Mouse (Mus musculus): Measurements from ENCODE around the gene Prdx5. TPM values are rescaled to one million over a fixed set of nuclear protein-coding genes. Genes with fewer than 3 reads are reported as not detected.

Prdx5 gene
- polyA plus RNA-seq, 1 experiment from 2014 or later, result 276 TPM

- DNase-seq (ENCODE audit: low spot score), result no peak
These were observed 27.9 kb upstream of the Prdx5 start for GRCm38 (mm10) chr19:6937541-6938465.

GRCm38 (mm10) chr19:6936299-6936698 is 26.4 kb upstream of the Prdx5 start:
- DNase-seq (ENCODE audit: low spot score), result peak; percentile 52

GRCm38 (mm10) chr19:6934195-6934977 is 24.5 kb upstream of the Prdx5 start, which contains the start of gene Kcnk4:
Gene Kcnk4 (minus strand): TSS chr19:6934515.
- DNase-seq (ENCODE audit: low spot score), result no peak

DNA sequence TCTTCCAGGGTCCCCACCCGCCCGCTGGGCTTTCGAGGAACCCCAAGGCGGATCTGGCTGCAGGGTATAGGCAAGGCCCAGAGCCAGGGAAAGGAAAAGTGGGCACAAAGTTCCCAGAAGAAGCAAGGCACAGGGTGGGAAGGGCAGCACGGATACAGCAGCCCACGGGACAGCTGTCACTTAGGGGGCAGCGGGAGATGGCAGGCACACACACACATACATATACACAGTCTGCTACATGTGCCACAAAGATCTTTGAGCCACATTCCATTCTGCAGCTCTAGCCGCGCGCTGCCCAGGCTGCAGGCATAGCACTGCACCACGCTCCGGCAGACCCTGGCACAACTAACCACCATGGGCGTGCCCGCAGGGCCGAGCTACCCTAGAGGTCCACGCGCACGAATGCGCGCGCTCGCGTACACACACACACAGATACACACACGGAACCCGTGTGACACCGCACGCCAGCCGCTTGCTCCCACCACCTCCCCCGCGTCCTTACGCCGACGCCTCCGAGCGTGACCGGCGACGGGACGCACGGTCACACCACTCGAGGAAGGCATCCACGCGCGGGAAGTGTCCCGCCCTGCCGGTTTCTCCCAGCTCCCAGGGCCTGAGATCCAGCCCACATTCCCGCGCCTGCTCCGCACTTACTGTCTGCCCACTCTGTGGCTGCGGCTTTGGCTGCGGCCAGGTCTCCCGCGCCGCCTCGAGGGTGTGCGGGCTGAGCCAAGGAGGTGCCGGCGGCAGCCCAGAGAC is 23.7 kb upstream of the Prdx5 start:
- no peak for DNase-seq (ENCODE audit: low spot score)

GRCm38 (mm10) chr19:6933102-6933435 is 23.2 kb upstream of the Prdx5 start:
- DNase-seq (ENCODE audit: low spot score), result no peak

GRCm38 (mm10) chr19:6932018-6932417 is 22.1 kb upstream of the Prdx5 start:
- no peak for DNase-seq (ENCODE audit: low spot score)

- no peak for DNase-seq (ENCODE audit: low spot score)
These were observed 21.1 kb upstream of the Prdx5 start for GRCm38 (mm10) chr19:6931002-6931401.

DNA sequence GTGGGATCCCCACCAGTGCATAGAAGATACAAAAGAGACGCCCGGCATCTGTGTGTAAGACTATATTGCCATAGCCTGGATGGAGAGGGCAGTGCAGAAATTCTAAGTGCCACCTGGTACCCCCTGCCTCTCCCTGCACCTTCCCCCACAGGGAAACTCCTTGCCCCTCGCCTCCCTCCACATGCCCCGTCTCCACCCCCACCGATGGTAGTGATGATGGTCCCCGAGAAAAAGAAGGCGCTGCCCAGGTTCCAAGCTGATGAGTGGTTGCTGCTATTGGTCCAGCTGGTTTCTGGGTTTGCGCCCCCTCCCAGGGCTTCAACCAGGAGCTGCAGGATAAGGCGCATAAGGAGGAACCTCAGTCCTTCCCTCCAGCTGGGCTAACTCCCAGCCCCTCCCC is 18.2 kb upstream of the Prdx5 start:
- no peak for DNase-seq (ENCODE audit: low spot score)

GRCm38 (mm10) chr19:6926559-6927255 is 16.8 kb upstream of the Prdx5 start:
- DNase-seq (ENCODE audit: low spot score), result peak; percentile 31

DNA sequence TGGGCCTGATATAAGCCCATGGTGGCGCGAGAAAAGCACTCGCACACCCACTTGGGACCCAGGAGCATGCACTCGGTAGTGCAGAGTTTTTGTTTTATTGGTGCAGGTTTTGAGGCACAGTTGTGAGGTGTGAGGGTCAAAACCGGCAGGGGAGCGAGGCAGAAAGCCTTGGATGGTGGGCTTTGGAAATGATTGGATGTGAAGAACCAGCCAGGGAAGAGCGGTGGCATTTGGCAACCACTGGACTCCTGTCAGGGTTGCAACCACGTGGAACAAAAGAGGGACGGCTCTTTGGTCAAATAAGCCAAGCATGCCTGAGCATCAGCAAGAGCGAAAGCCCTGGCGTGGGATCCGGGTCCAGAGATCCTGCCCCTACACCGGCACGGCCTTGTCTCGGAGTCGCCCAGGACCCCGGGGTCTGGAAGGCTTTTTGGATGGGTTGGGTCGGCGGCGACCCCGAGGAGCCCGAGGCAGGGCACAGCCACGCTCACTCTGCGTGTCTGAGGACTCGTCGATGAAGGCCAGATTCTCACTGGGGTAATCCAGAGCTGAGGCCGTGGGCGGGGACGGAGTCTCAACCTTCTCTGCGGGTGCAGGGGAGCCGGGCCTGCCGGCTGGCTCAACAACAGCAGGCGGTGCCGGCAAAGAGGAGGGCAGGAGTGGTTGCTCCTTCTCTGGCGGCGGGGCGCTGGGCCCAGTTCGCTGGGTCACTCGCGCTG is 15.9 kb upstream of the Prdx5 start:
- no peak for DNase-seq (ENCODE audit: low spot score)

- no peak for DNase-seq (ENCODE audit: low spot score)
These were observed 15.3 kb upstream of the Prdx5 start, which contains the start of gene Catsperz for GRCm38 (mm10) chr19:6925307-6925573. Gene Catsperz (minus strand): TSS chr19:6925380.

DNA sequence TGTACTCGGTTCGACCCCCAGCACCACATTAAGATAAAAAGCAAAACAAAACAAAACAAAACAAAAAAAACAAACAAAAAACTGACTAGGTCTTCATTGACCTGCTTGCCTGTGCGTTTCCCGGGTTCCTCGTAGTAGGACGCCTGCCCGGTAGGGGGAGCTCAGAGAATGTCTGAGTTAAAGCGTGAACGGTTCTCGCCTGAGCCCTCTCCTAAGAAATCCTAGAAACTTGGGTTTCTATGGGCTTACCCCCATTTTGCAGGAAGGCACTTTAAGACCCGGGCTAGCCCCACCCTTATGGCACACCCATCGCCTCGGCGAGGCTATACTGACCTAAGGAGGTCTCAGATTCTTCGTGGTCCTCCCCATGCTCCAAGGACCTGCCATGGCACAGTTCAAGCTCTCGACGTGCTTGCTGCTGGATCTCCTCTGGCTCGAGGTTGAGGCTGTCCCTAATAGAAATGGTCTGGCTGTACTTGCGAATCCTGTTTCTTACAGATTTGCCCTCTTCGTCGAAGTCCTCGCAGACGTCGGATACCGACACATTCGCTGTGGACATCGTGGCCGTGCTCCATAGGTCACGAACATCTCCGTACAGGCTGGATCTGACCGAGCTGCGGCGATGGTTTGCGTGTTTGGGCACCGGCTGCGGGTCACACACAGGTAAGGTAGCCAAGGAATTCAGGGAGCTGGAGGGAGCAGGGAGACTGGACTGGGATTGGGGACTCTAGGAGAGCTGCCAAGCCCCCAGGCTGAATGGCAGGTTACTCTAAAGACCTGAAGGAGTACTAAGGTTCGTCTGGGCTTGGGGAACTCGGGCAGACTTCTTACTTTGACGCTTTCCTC is 14.8 kb upstream of the Prdx5 start:
- DNase-seq (ENCODE audit: low spot score), result peak; percentile 79

DNA sequence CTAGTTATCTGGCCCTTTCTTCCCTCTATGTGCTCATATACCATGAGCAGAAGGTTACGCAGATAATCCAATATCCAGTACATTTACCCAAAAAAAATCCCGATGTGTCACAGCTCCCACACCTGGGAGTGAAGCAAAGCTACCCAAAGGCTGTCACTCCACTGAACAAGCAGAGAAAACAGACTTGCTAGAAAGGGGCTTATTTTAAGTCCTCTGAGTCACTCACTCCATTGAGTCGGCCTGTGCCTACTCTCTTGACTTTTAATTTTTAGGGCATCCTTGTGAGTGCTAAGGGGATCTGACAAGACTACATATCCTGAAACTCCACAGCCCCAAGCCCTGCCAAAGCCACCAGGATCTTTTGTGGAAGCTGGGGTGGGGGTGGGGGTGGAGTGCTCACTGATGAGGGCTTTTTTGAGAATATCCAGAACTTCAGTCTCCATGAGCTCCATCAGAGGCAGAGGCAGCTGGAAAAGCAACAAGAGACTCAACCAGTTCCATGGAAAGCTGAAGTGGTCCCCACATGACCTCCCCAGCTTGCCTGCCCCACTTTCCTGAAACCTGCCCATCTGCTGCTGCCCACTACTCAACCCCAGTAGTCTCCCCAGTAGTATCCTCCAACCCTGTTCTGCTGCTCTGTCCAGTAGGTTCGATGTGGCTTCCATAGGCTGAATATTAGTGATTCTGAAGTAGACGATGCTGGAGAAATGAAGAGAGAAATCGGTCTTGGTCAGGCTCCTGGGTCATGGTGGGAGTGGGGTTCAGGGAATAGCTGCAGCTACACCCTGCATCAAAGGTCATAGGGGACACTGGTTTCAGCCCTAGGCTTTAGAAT is 13.2 kb upstream of the Prdx5 start:
- DNase-seq (ENCODE audit: low spot score), result no peak

DNA sequence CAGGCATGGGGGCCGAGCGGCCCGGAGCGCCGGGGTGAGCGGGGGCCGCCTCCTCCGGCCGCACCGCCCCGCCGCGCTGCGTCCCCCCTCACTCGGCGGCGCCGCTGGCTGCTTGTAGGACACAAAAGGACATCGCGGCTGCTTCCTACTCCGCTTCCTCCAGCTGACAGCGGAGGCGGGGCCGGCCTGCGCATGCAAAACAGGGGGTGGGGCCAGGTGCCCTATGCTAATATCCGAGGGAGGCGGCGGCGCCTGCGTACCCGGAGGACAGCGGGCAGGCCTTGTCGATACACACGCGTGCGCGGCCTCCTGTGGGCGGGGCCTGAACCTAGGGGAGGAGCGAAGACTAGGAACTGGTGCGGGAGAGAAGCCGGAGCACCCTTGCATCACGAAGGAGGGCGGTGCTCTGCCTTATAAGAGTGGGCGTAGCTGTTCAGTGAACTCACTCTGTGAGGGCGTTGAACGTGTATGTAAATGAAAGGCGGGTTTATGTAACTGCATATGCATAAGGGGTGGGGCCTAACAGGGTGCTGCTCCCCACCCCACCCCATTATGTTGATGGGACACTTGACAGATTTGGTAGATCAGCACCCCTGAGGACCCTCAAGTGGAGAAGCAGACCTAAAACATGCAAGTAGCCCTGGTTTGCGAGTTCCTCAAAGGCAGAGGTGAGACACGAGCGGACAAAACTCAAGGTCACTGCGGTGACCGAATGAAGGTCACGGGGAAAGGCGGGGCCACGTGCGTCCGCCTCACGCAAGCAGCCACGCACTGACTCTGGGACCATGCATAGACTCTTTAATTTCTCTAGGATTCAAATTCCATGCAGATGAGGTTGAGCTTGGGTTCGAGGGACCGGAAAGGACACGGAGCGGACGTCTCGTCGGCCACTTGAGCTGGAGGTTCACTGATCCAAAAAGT is 12.0 kb upstream of the Prdx5 start, which contains the start of gene Esrra:
TSS of gene Esrra (minus strand) at position 167 of the 921 bp plus-strand sequence.
- DNase-seq (ENCODE audit: low spot score), result peak; percentile 100

DNA sequence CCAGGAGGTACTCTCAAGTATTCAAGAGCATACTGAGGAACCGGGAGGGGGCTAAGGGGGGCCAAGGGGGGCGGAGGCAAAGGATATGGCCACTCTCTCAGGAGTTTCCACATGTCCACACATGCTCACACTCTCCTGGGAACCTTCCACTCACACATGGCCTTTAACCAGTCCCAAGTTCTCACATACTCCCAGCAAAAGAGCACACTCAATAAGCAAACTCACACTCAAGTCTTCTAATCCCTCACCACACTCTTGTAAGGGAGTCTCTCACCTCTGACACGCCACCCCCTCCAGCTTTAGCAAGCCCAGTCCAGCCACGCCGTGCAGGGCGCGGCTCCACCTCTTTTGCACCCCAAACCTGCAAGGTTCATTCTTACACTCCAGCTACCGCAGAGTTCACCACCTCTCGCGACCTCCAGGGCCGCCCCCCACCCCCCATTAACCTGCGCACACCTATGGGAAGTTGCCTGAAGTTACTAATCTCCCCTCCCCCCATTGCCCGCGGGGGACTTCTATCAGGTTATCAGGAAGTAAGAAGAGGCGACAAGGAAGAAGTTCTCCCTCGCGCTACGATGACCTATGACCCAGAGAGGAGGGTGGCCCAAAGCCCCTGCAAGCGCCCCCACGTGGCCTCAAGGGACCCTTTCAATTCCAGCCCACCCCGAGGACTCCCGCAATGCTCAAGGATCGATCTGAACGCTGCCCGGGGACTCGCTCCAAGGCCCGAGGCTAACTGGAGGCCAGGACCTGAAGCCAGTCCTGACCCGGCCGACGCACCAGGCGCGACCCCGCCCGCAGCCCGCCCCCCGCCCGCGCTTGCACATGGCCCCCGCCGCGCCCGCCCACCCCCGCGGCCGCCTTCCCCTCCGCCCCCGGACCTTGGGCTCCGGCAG is 11.1 kb upstream of the Prdx5 start:
- peak; percentile 69 for DNase-seq (ENCODE audit: low spot score)
